Mouse (Mus musculus): Measurements from ENCODE around the gene Atp6v0b.

The Atp6v0b gene

GRCm38 (mm10) chr4:117908834-117909453 is 21.8 kb upstream of the Atp6v0b start:
- DNase-seq: peak in 1 of 2 experiments; percentile 13

GRCm38 (mm10) chr4:117906196-117906595 is 19.1 kb upstream of the Atp6v0b start:
- peak; percentile 53 to 60 for DNase-seq

GRCm38 (mm10) chr4:117904761-117905160 is 17.6 kb upstream of the Atp6v0b start:
- no peak for DNase-seq

- no peak for DNase-seq
These were observed 17.0 kb upstream of the Atp6v0b start for GRCm38 (mm10) chr4:117904094-117904493.

- peak; percentile 32 to 74 for DNase-seq
These were observed 11.0 kb upstream of the Atp6v0b start for GRCm38 (mm10) chr4:117898111-117898510.

GRCm38 (mm10) chr4:117896031-117896430 is 8.9 kb upstream of the Atp6v0b start:
- no peak for DNase-seq

- DNase-seq: no peak
These were observed 8.2 kb upstream of the Atp6v0b start for GRCm38 (mm10) chr4:117895339-117895738.

- DNase-seq: no peak
These were observed 7.5 kb upstream of the Atp6v0b start for GRCm38 (mm10) chr4:117894601-117895000.

GRCm38 (mm10) chr4:117893376-117893775 is 6.2 kb upstream of the Atp6v0b start:
- peak; percentile 53 to 64 for DNase-seq

- DNase-seq: peak; percentile 83 to 85
These were observed 4.6 kb upstream of the Atp6v0b start, which contains the start of gene Dph2 for GRCm38 (mm10) chr4:117891738-117892161. TSS of gene Dph2 (minus strand) at chr4:117892032.

GRCm38 (mm10) chr4:117890750-117891149 is 3.6 kb upstream of the Atp6v0b start:
- no peak for DNase-seq

GRCm38 (mm10) chr4:117890031-117890430 is 2.9 kb upstream of the Atp6v0b start:
- DNase-seq: no peak

GRCm38 (mm10) chr4:117889471-117889870 is 2.3 kb upstream of the Atp6v0b start:
- no peak for DNase-seq

- no peak for DNase-seq
These were observed 787 bp upstream of the Atp6v0b start for GRCm38 (mm10) chr4:117887920-117888319.

GRCm38 (mm10) chr4:117886644-117887043 is 489 bp downstream of the Atp6v0b start:
- DNase-seq: peak in 1 of 2 experiments; percentile 55

- no peak for DNase-seq
These were observed 1.1 kb downstream of the Atp6v0b start for GRCm38 (mm10) chr4:117885994-117886393.

GRCm38 (mm10) chr4:117885093-117885492 is 2.0 kb downstream of the Atp6v0b start:
- DNase-seq: no peak

GRCm38 (mm10) chr4:117884146-117884545 is 3.0 kb downstream of the Atp6v0b start:
- DNase-seq: no peak

- peak; percentile 67 to 79 for DNase-seq
These were observed 4.1 kb downstream of the Atp6v0b start, which contains the start of gene B4galt2 for GRCm38 (mm10) chr4:117882701-117883691. TSS of gene B4galt2 (minus strand) at chr4:117883487.

- DNase-seq: no peak
These were observed 8.4 kb downstream of the Atp6v0b start for GRCm38 (mm10) chr4:117878703-117879102.

GRCm38 (mm10) chr4:117878301-117878700 is 8.8 kb downstream of the Atp6v0b start:
- no peak for DNase-seq

GRCm38 (mm10) chr4:117873615-117874014 is 13.5 kb downstream of the Atp6v0b start:
- DNase-seq: no peak

GRCm38 (mm10) chr4:117872471-117872886 is 14.7 kb downstream of the Atp6v0b start, which contains the start of gene Ccdc24:
TSS of gene Ccdc24 (minus strand) at chr4:117872557.
- DNase-seq: no peak

All from lung, postnatal 4 days (tissue).